Mouse (Mus musculus) lung, postnatal 0 days (tissue): ENCODE data around the gene Ccdc155.

ENCODE experiments used
- CTCF ChIP-seq: IDR thresholded peaks from 2 replicates; pipeline ENCODE4 v1.5.1; 2016; ENCODE audit warnings: antibody characterized with exemption, mild to moderate bottlenecking
- EP300 ChIP-seq: IDR thresholded peaks from 2 replicates; pipeline ENCODE4 v1.6.1; 2016; ENCODE audit warnings: antibody characterized with exemption, mild to moderate bottlenecking, control low read depth

GRCm38 (mm10) chr7:45191161-45191560 is 13.5 kb downstream of the Ccdc155 start:
- TF ChIP-seq CTCF: no peak
- TF ChIP-seq EP300: no peak
